Mouse (Mus musculus) layer of hippocampus, adult 8-10 months (tissue): ENCODE measurements around the gene Emb. TPM values are rescaled to one million over a fixed set of nuclear protein-coding genes. Genes with fewer than 3 reads are reported as not detected.

ENCODE experiments used
- total RNA-seq, 4 experiments: library from RNA; stranded (reverse); gene quantifications; 2 replicates each; pipeline ENCODE4 v1.2.4; 2022

The Emb gene
- total RNA-seq, 4 experiments from 2014 or later: 31.6 to 43.5 (median 35.3) TPM

Other genes with a start within 250 kb of the Emb start
- gene Parp8, start 183.0 kb upstream of the Emb start, total RNA-seq: 10 to 100 TPM; 27.7 to 37.8 (median 33.0) TPM
- gene Gm17509, start 12.5 kb downstream of the Emb start, total RNA-seq: 1 to 10 TPM in 3 of 4 experiments, under 1 TPM in 1; 0.93 to 1.8 (median 1.2) TPM